Mouse (Mus musculus) stomach, embryonic 16.5 days (tissue): ENCODE data around the gene Utrn. TPM values are rescaled to one million over a fixed set of nuclear protein-coding genes. Genes with fewer than 3 reads are reported as not detected.

ENCODE experiments used
- ATAC-seq: fragments of 200-750 bp; cut with Nextera tagmentation; 2 replicates; pipeline ENCODE4 v1.8.0; 2017; ENCODE audit warnings: moderate number of reproducible peaks, moderate TSS enrichment; ENCODE audit not compliant: insufficient read depth, low FRiP score
- H3K27ac ChIP-seq: fragments of 300-500 bp; sonication (generic); 2 replicates; pipeline ENCODE4 v1.5.1; 2014; ENCODE audit warnings: low read length
- H3K27me3 ChIP-seq: fragments of 300-500 bp; sonication (generic); 2 replicates; pipeline ENCODE4 v1.6.1; 2014; ENCODE audit warnings: low read length, control low read depth, mixed read lengths; ENCODE audit not compliant: control insufficient read depth, insufficient read depth
- H3K36me3 ChIP-seq: fragments of 300-500 bp; sonication (generic); 2 replicates; pipeline ENCODE4 v1.6.1; 2014; ENCODE audit warnings: low read length; ENCODE audit not compliant: control insufficient read depth, insufficient read depth
- H3K4me1 ChIP-seq: fragments of 300-500 bp; sonication (generic); 2 replicates; pipeline ENCODE4 v1.6.1; 2014; ENCODE audit warnings: low read length, control low read depth, mixed read lengths; ENCODE audit not compliant: control insufficient read depth, insufficient read depth
- H3K4me2 ChIP-seq: fragments of 300-500 bp; sonication (generic); 2 replicates; pipeline ENCODE4 v1.6.1; 2014; ENCODE audit warnings: low read depth, low read length, mixed read lengths
- H3K4me3 ChIP-seq: fragments of 300-500 bp; sonication (generic); replicated peaks from 2 replicates; pipeline ENCODE4 v1.5.1; 2014; ENCODE audit warnings: mild to moderate bottlenecking, low read length
- H3K9ac ChIP-seq: fragments of 300-500 bp; sonication (generic); 2 replicates; pipeline ENCODE4 v1.6.1; 2014; ENCODE audit warnings: low read length
- H3K9me3 ChIP-seq: fragments of 300-500 bp; sonication (generic); replicated peaks from 2 replicates; pipeline ENCODE4 v1.6.1; 2016; ENCODE audit warnings: low read length, control low read depth; ENCODE audit not compliant: control insufficient read depth
- WGBS: fragments of 180-500 bp; shearing (Covaris S2); extraction: QIAGEN DNeasy Blood & Tissue Kit; methylation state at CpG from one replicate; pipeline ENCODE4 v1.1.7; 2014; 5-methylcytosine and 5-hydroxymethylcytosine counted together
- polyA plus RNA-seq: library from polyadenylated mRNA; unstranded; fragments of >200 nt; fragmentation: Nextera tagmentation; extraction: Ambion mirVana; gene quantifications from 2 replicates; pipeline ENCODE4 v1.2.1, GENCODE M21; 2015

Utrn gene
- polyA plus RNA-seq, 1 experiment from 2014 or later = 72.0 TPM

GRCm38 (mm10) chr10:12805826-12806225 lies 63.3 kb downstream of the Utrn start:
- ATAC-seq = no peak
- Histone ChIP-seq H3K27ac (no peak overlapping the region), H3K9me3 (no peaks in the 10 kb centered on the region), H3K4me1 (peaks cover 3% of the 10 kb centered on the region; the same call in 1 of the 2 replicates), H3K4me2 (no peak overlapping the region), H3K9ac (no peak overlapping the region), H3K4me3 (no peak overlapping the region), H3K27me3 (no peaks in the 10 kb centered on the region), H3K36me3 (no peaks in the 10 kb centered on the region)
- WGBS = 77% methylated on average over 2 of the region's 2 CpGs

- H3K9ac ChIP-seq = no peak overlapping the region
- no peak overlapping the region for H3K4me2 ChIP-seq
- no peaks in the 10 kb centered on the region for H3K36me3 ChIP-seq
- H3K27ac ChIP-seq = no peak overlapping the region
- H3K9me3 ChIP-seq = no peaks in the 10 kb centered on the region
- WGBS = 47% methylated on average over 1 of the region's 1 CpGs
- no peak overlapping the region for H3K4me3 ChIP-seq
- H3K4me1 ChIP-seq = peaks cover 3% of the 10 kb centered on the region; the same call in 1 of the 2 replicates
- no peaks in the 10 kb centered on the region for H3K27me3 ChIP-seq
- ATAC-seq = no peak
Measured at GRCm38 (mm10) chr10:12803939-12804338, 65.2 kb downstream of the Utrn start.

- Histone ChIP-seq H3K4me3 (no peak overlapping the region), H3K36me3 (no peaks in the 10 kb centered on the region), H3K9me3 (no peaks in the 10 kb centered on the region), H3K27me3 (no peaks in the 10 kb centered on the region), H3K9ac (no peak overlapping the region), H3K27ac (no peak overlapping the region), H3K4me1 (peaks cover 9% of the 10 kb centered on the region), H3K4me2 (no peak overlapping the region)
- WGBS = 88% methylated on average over 2 of the region's 2 CpGs
- ATAC-seq = no peak
Measured at GRCm38 (mm10) chr10:12799416-12799815, 69.7 kb downstream of the Utrn start.

GRCm38 (mm10) chr10:12798248-12798647 lies 70.9 kb downstream of the Utrn start:
- no peak overlapping the region for H3K4me2 ChIP-seq
- H3K9me3 ChIP-seq = no peaks in the 10 kb centered on the region
- no peak overlapping the region for H3K9ac ChIP-seq
- WGBS = 79% methylated on average over 4 of the region's 4 CpGs
- no peak overlapping the region for H3K4me3 ChIP-seq
- H3K27me3 ChIP-seq = no peaks in the 10 kb centered on the region
- H3K27ac ChIP-seq = no peak overlapping the region
- no peaks in the 10 kb centered on the region for H3K36me3 ChIP-seq
- no peak for ATAC-seq
- peaks cover 5% of the 10 kb centered on the region; the same call in 1 of the 2 replicates for H3K4me1 ChIP-seq

- no peaks in the 10 kb centered on the region for H3K36me3 ChIP-seq
- H3K4me2 ChIP-seq = no peak overlapping the region
- H3K4me3 ChIP-seq = no peak overlapping the region
- no peak for ATAC-seq
- 83% methylated on average over 1 of the region's 1 CpGs for WGBS
- H3K4me1 ChIP-seq = peaks cover 9% of the 10 kb centered on the region
- H3K9me3 ChIP-seq = no peaks in the 10 kb centered on the region
- no peak overlapping the region for H3K9ac ChIP-seq
- H3K27ac ChIP-seq = no peak overlapping the region
- H3K27me3 ChIP-seq = no peaks in the 10 kb centered on the region
Measured at GRCm38 (mm10) chr10:12796510-12796840, 72.7 kb downstream of the Utrn start.

GRCm38 (mm10) chr10:12795796-12796509 lies 73.2 kb downstream of the Utrn start:
- H3K4me2 ChIP-seq = no peak overlapping the region
- H3K4me3 ChIP-seq = no peak overlapping the region
- WGBS = 62% methylated on average over 8 of the region's 8 CpGs
- no peaks in the 10 kb centered on the region for H3K36me3 ChIP-seq
- no peak for ATAC-seq
- H3K9ac ChIP-seq = no peak overlapping the region
- peaks cover 11% of the 10 kb centered on the region for H3K4me1 ChIP-seq
- no peaks in the 10 kb centered on the region for H3K27me3 ChIP-seq
- no peaks in the 10 kb centered on the region for H3K9me3 ChIP-seq
- no peak overlapping the region for H3K27ac ChIP-seq

- Histone ChIP-seq H3K9me3 (no peaks in the 10 kb centered on the region), H3K36me3 (no peaks in the 10 kb centered on the region), H3K27me3 (no peaks in the 10 kb centered on the region), H3K4me3 (no peak overlapping the region), H3K9ac (no peak overlapping the region), H3K4me2 (no peak overlapping the region), H3K27ac (no peak overlapping the region; the same call in 1 of the 2 replicates), H3K4me1 (peaks cover 10% of the 10 kb centered on the region)
- 49% methylated on average over 6 of the region's 6 CpGs for WGBS
- ATAC-seq = no peak
Measured at GRCm38 (mm10) chr10:12792049-12792448, 77.1 kb downstream of the Utrn start.

GRCm38 (mm10) chr10:12790881-12791280 lies 78.3 kb downstream of the Utrn start:
- Histone ChIP-seq H3K4me1 (peaks cover 6% of the 10 kb centered on the region; the same call in 1 of the 2 replicates), H3K36me3 (no peaks in the 10 kb centered on the region), H3K4me3 (no peak overlapping the region), H3K9me3 (no peaks in the 10 kb centered on the region), H3K9ac (no peak overlapping the region), H3K27ac (no peak overlapping the region), H3K4me2 (no peak overlapping the region), H3K27me3 (no peaks in the 10 kb centered on the region)
- no peak for ATAC-seq
- 58% methylated on average over 3 of the region's 3 CpGs for WGBS

GRCm38 (mm10) chr10:12788529-12788928 lies 80.6 kb downstream of the Utrn start:
- Histone ChIP-seq H3K27me3 (no peaks in the 10 kb centered on the region), H3K9ac (no peak overlapping the region), H3K4me3 (no peak overlapping the region), H3K9me3 (no peaks in the 10 kb centered on the region), H3K36me3 (no peaks in the 10 kb centered on the region), H3K4me2 (no peak overlapping the region), H3K4me1 (peaks cover 6% of the 10 kb centered on the region; the same call in 1 of the 2 replicates), H3K27ac (no peak overlapping the region)
- ATAC-seq = no peak
- 78% methylated on average over 1 of the region's 1 CpGs for WGBS
